Mouse (Mus musculus): ENCODE data around the gene Insl5.

Gene Insl5

GRCm38 (mm10) chr4:102989391-102989790 is 37.3 kb downstream of the Insl5 start:
- no peak for DNase-seq

- no peak for DNase-seq
Observed at GRCm38 (mm10) chr4:102988526-102988925, 38.1 kb downstream of the Insl5 start.

GRCm38 (mm10) chr4:102987756-102988155 is 38.9 kb downstream of the Insl5 start:
- DNase-seq: no peak

GRCm38 (mm10) chr4:102987325-102987724 is 39.3 kb downstream of the Insl5 start:
- DNase-seq: no peak

- peak; percentile 13 to 54 for DNase-seq
Observed at GRCm38 (mm10) chr4:102986917-102987316, 39.7 kb downstream of the Insl5 start.

- no peak for DNase-seq
Observed at GRCm38 (mm10) chr4:102986173-102986572, 40.5 kb downstream of the Insl5 start.

- no peak for DNase-seq
Observed at GRCm38 (mm10) chr4:102981709-102982108, 44.9 kb downstream of the Insl5 start.

- no peak for DNase-seq
Observed at GRCm38 (mm10) chr4:102979385-102979784, 47.3 kb downstream of the Insl5 start.

GRCm38 (mm10) chr4:102978440-102978839 is 48.2 kb downstream of the Insl5 start, which contains the start of gene Tctex1d1:
TSS of gene Tctex1d1 (plus strand) at chr4:102978606.
- no peak for DNase-seq

- DNase-seq: no peak
Observed at GRCm38 (mm10) chr4:102977778-102978321, 48.8 kb downstream of the Insl5 start.

GRCm38 (mm10) chr4:102976290-102977275 is 50.1 kb downstream of the Insl5 start:
- no peak for DNase-seq

GRCm38 (mm10) chr4:102974172-102974571 is 52.5 kb downstream of the Insl5 start:
- no peak for DNase-seq

GRCm38 (mm10) chr4:102972071-102972470 is 54.6 kb downstream of the Insl5 start:
- DNase-seq: no peak

- DNase-seq: no peak
Observed at GRCm38 (mm10) chr4:102971159-102971558, 55.5 kb downstream of the Insl5 start.

- DNase-seq: no peak
Observed at GRCm38 (mm10) chr4:102969599-102969998, 57.0 kb downstream of the Insl5 start.

All from lung, adult 18-20 months (tissue).